Mouse (Mus musculus) neural tube, embryonic 12.5 days (tissue): ENCODE results near the gene Acsf3. TPM values are rescaled to one million over a fixed set of nuclear protein-coding genes. Genes with fewer than 3 reads are reported as not detected.

Experiments used
- ATAC-seq: fragments of 200-750 bp; cut with Nextera tagmentation; 2 replicates; pipeline ENCODE4 v1.8.0; 2017; ENCODE audit warnings: low read depth, mild to moderate bottlenecking, moderate TSS enrichment, moderate library complexity; ENCODE audit not compliant: low FRiP score
- H3K27ac ChIP-seq: fragments of 300-500 bp; sonication (generic); 2 replicates; pipeline ENCODE4 v1.5.1; 2016
- H3K27me3 ChIP-seq: fragments of 300-500 bp; sonication (generic); replicated peaks from 2 replicates; pipeline ENCODE4 v1.6.1; 2016; ENCODE audit warnings: mild to moderate bottlenecking
- H3K36me3 ChIP-seq: fragments of 300-500 bp; sonication (generic); 2 replicates; pipeline ENCODE4 v1.6.1; 2016; ENCODE audit warnings: mild to moderate bottlenecking
- H3K4me1 ChIP-seq: fragments of 300-500 bp; sonication (generic); 2 replicates; pipeline ENCODE4 v1.6.1; 2016
- H3K4me2 ChIP-seq: fragments of 300-500 bp; sonication (generic); replicated peaks from 2 replicates; pipeline ENCODE4 v1.6.1; 2016; ENCODE audit warnings: mild to moderate bottlenecking
- H3K4me3 ChIP-seq: fragments of 300-500 bp; sonication (generic); 2 replicates; pipeline ENCODE4 v1.5.1; 2016
- H3K9ac ChIP-seq: fragments of 300-500 bp; sonication (generic); 2 replicates; pipeline ENCODE4 v1.6.1; 2016; ENCODE audit warnings: mild to moderate bottlenecking
- H3K9me3 ChIP-seq: fragments of 300-500 bp; sonication (generic); 2 replicates; pipeline ENCODE4 v1.6.1; 2016; ENCODE audit warnings: mild to moderate bottlenecking
- whole genome bisulfite sequencing: fragments of 180-500 bp; shearing (Covaris S2); methylation state at CpG from one replicate; pipeline ENCODE4 v1.1.7; 2016; 5-methylcytosine and 5-hydroxymethylcytosine counted together
- polyA plus RNA-seq: library from polyadenylated mRNA; unstranded; fragments of >200 nt; fragmentation: Nextera tagmentation; extraction: Ambion mirVana; gene quantifications from 2 replicates; pipeline ENCODE4 v1.2.1, GENCODE M21; 2016

Gene Acsf3
- polyA plus RNA-seq, 1 experiment from 2014 or later: 18.3 TPM

GRCm38 (mm10) chr8:122745022-122745749, 30.1 kb upstream of the Acsf3 start:
- Histone ChIP-seq H3K4me2 (peak overlapping the region; percentile 46), H3K27me3 (0 out of 2 replicates have a peak, but pooled peaks cover 5% of the 10 kb centered on the region), H3K9ac (0 out of 2 replicates have a peak overlapping the region, but pooled peaks have one; percentile 9), H3K36me3 (no peaks in the 10 kb centered on the region), H3K4me3 (0 out of 2 replicates have a peak overlapping the region, but pooled peaks have one; percentile 8), H3K27ac (peak overlapping the region; percentile 91), H3K4me1 (peaks cover 71% of the 10 kb centered on the region), H3K9me3 (no peaks in the 10 kb centered on the region)
- WGBS: 17% methylated on average over 17 of the region's 17 CpGs
- peak; percentile 52 for ATAC-seq

- Histone ChIP-seq H3K36me3 (no peaks in the 10 kb centered on the region), H3K27me3 (0 out of 2 replicates have a peak, but pooled peaks cover 5% of the 10 kb centered on the region), H3K4me3 (0 out of 2 replicates have a peak overlapping the region, but pooled peaks have one; percentile 8), H3K4me1 (peaks cover 71% of the 10 kb centered on the region), H3K9ac (0 out of 2 replicates have a peak overlapping the region, but pooled peaks have one; percentile 9), H3K9me3 (no peaks in the 10 kb centered on the region), H3K4me2 (peak overlapping the region; percentile 46), H3K27ac (peak overlapping the region; percentile 91)
- ATAC-seq: peak; percentile 73
- WGBS: 6% methylated on average over 16 of the region's 16 CpGs
These were observed 29.5 kb upstream of the Acsf3 start for GRCm38 (mm10) chr8:122745750-122746275.

- peak overlapping the region; percentile 46 for H3K4me2 ChIP-seq
- peak overlapping the region; percentile 91 for H3K27ac ChIP-seq
- no peaks in the 10 kb centered on the region for H3K27me3 ChIP-seq
- H3K36me3 ChIP-seq: no peaks in the 10 kb centered on the region
- no peak for ATAC-seq
- no peak overlapping the region for H3K9ac ChIP-seq
- WGBS: 38% methylated on average over 7 of the region's 7 CpGs
- H3K4me3 ChIP-seq: no peak overlapping the region
- H3K9me3 ChIP-seq: no peaks in the 10 kb centered on the region
- peaks cover 77% of the 10 kb centered on the region for H3K4me1 ChIP-seq
These were observed 28.8 kb upstream of the Acsf3 start for GRCm38 (mm10) chr8:122746439-122746838.

- Histone ChIP-seq H3K4me2 (no peak overlapping the region), H3K9ac (no peak overlapping the region), H3K27ac (no peak overlapping the region), H3K27me3 (no peaks in the 10 kb centered on the region), H3K4me3 (no peak overlapping the region), H3K4me1 (peaks cover 70% of the 10 kb centered on the region), H3K9me3 (no peaks in the 10 kb centered on the region), H3K36me3 (no peaks in the 10 kb centered on the region)
- WGBS: 100% methylated on average over 1 of the region's 1 CpGs
- no peak for ATAC-seq
These were observed 27.5 kb upstream of the Acsf3 start for GRCm38 (mm10) chr8:122747825-122748224.

GRCm38 (mm10) chr8:122749333-122749958, 25.8 kb upstream of the Acsf3 start:
- H3K27ac ChIP-seq: 0 out of 2 replicates have a peak overlapping the region, but pooled peaks have one; percentile 33
- no peaks in the 10 kb centered on the region for H3K9me3 ChIP-seq
- no peak overlapping the region for H3K9ac ChIP-seq
- no peaks in the 10 kb centered on the region for H3K36me3 ChIP-seq
- H3K27me3 ChIP-seq: 0 out of 2 replicates have a peak, but pooled peaks cover 6% of the 10 kb centered on the region
- H3K4me2 ChIP-seq: no peak overlapping the region
- 56% methylated on average over 6 of the region's 6 CpGs for WGBS
- no peak overlapping the region for H3K4me3 ChIP-seq
- ATAC-seq: no peak
- H3K4me1 ChIP-seq: peaks cover 55% of the 10 kb centered on the region

- peak; percentile 35; the same call in 1 of the 2 replicates for ATAC-seq
These were observed 23.9 kb upstream of the Acsf3 start for GRCm38 (mm10) chr8:122751342-122751741.

GRCm38 (mm10) chr8:122752111-122752721, 23.1 kb upstream of the Acsf3 start:
- H3K9ac ChIP-seq: no peak overlapping the region
- H3K4me3 ChIP-seq: no peak overlapping the region
- H3K9me3 ChIP-seq: no peaks in the 10 kb centered on the region
- H3K27ac ChIP-seq: no peak overlapping the region
- no peak overlapping the region for H3K4me2 ChIP-seq
- H3K4me1 ChIP-seq: peaks cover 27% of the 10 kb centered on the region
- no peak for ATAC-seq
- WGBS: 86% methylated on average over 29 of the region's 29 CpGs
- H3K36me3 ChIP-seq: no peaks in the 10 kb centered on the region
- 0 out of 2 replicates have a peak, but pooled peaks cover 10% of the 10 kb centered on the region for H3K27me3 ChIP-seq

More at GRCm38 (mm10) chr8:122751342-122751741, 23.9 kb upstream of the Acsf3 start:
- Histone ChIP-seq H3K36me3 (no peaks in the 10 kb centered on the region), H3K4me3 (no peak overlapping the region), H3K9me3 (no peaks in the 10 kb centered on the region), H3K27me3 (0 out of 2 replicates have a peak, but pooled peaks cover 6% of the 10 kb centered on the region), H3K27ac (no peak overlapping the region), H3K4me1 (peaks cover 36% of the 10 kb centered on the region), H3K4me2 (no peak overlapping the region), H3K9ac (no peak overlapping the region)
- 77% methylated on average over 5 of the region's 5 CpGs for WGBS

- Histone ChIP-seq H3K27ac (no peak overlapping the region), H3K4me3 (no peak overlapping the region), H3K9ac (no peak overlapping the region), H3K4me2 (no peak overlapping the region), H3K9me3 (no peaks in the 10 kb centered on the region), H3K27me3 (0 out of 2 replicates have a peak, but pooled peaks cover 10% of the 10 kb centered on the region), H3K36me3 (no peaks in the 10 kb centered on the region), H3K4me1 (no peaks in the 10 kb centered on the region)
- no peak for ATAC-seq
These were observed 16.7 kb upstream of the Acsf3 start for GRCm38 (mm10) chr8:122758597-122758996.

- ATAC-seq: no peak
- Histone ChIP-seq H3K9me3 (no peaks in the 10 kb centered on the region), H3K27ac (no peak overlapping the region), H3K4me3 (no peak overlapping the region), H3K9ac (no peak overlapping the region), H3K27me3 (0 out of 2 replicates have a peak, but pooled peaks cover 4% of the 10 kb centered on the region), H3K36me3 (no peaks in the 10 kb centered on the region), H3K4me2 (no peak overlapping the region), H3K4me1 (no peaks in the 10 kb centered on the region)
- WGBS: 81% methylated on average over 7 of the region's 7 CpGs
These were observed 15.2 kb upstream of the Acsf3 start for GRCm38 (mm10) chr8:122760116-122760515.

- Histone ChIP-seq H3K27ac (no peak overlapping the region), H3K9ac (no peak overlapping the region), H3K27me3 (0 out of 2 replicates have a peak, but pooled peaks cover 4% of the 10 kb centered on the region), H3K4me1 (no peaks in the 10 kb centered on the region), H3K4me2 (no peak overlapping the region), H3K9me3 (no peaks in the 10 kb centered on the region), H3K4me3 (no peak overlapping the region), H3K36me3 (no peaks in the 10 kb centered on the region)
- no peak for ATAC-seq
- WGBS: 75% methylated on average over 6 of the region's 6 CpGs
These were observed 14.2 kb upstream of the Acsf3 start for GRCm38 (mm10) chr8:122761109-122761508.

- 62% methylated on average over 12 of the region's 12 CpGs for WGBS
- Histone ChIP-seq H3K9me3 (no peaks in the 10 kb centered on the region), H3K4me1 (peaks cover 4% of the 10 kb centered on the region), H3K27me3 (no peaks in the 10 kb centered on the region), H3K4me2 (no peak overlapping the region), H3K9ac (no peak overlapping the region), H3K4me3 (no peak overlapping the region), H3K27ac (no peak overlapping the region), H3K36me3 (no peaks in the 10 kb centered on the region)
- ATAC-seq: no peak
These were observed 12.5 kb upstream of the Acsf3 start for GRCm38 (mm10) chr8:122762731-122763266.
